Mouse (Mus musculus) gastrocnemius, postnatal 4 days (tissue): Measurements from ENCODE around the gene Usp6nl. TPM values are rescaled to one million over a fixed set of nuclear protein-coding genes. Genes with fewer than 3 reads are reported as not detected.

Experiments used
- DNase-seq, 2 experiments: peaks; one replicate each; pipeline ENCODE4 v3.0.0; 2021 to 2022; ENCODE audit warnings: low spot score in 2 of 2, mixed read lengths in 2 of 2
- total RNA-seq, 2 experiments: library from RNA; stranded (reverse); gene quantifications; 2 replicates each; pipeline ENCODE4 v1.2.3; 2021

The Usp6nl gene
- total RNA-seq, 2 experiments from 2014 or later = 11.6 to 14.8 TPM

GRCm38 (mm10) chr2:6331324-6332137, 9.1 kb downstream of the Usp6nl start:
- DNase-seq = no peak

DNA sequence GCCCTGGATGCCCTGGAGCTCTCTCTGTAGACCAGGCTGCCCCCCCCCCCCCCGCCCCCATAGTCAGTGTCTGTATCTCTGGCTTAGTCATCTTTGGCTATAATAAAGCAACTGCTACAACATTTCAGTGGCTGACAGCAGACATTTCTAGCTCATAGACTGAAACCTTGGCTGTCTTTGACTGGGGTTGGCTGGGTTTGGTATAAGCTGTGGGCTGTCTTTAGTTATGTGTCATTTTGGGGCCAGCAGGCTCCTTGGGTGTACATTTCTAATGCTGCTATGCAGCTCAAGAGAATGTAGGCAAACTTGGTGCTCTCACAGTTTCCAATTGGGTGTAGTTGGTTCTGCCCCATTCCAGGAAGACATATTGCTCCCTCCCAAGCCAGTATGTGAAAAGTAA, 11.1 kb downstream of the Usp6nl start:
- no peak for DNase-seq

DNA sequence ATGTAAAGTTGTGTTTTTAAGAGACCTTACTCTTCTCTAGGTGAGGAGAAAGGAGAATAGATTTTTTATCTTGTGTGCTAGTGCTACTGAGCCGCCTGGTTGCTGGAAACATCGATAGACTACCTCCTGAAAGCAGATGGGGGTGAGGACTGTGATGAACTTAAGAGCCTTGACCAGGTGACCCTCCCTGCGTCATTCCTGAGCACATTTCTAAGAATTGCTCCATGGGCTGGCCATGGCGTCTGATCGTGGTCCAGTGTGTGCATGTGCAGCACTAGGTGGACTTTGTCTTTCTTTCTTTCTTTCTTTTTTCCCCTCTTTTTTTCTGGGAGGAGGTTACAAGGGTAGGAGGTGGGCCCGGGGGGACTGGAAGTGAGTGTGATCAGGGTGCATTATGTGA, 11.5 kb downstream of the Usp6nl start:
- no peak for DNase-seq

- DNase-seq = no peak
Observed at GRCm38 (mm10) chr2:6335032-6335735, 12.7 kb downstream of the Usp6nl start.

GRCm38 (mm10) chr2:6336013-6336412, 13.5 kb downstream of the Usp6nl start:
- no peak for DNase-seq

DNA sequence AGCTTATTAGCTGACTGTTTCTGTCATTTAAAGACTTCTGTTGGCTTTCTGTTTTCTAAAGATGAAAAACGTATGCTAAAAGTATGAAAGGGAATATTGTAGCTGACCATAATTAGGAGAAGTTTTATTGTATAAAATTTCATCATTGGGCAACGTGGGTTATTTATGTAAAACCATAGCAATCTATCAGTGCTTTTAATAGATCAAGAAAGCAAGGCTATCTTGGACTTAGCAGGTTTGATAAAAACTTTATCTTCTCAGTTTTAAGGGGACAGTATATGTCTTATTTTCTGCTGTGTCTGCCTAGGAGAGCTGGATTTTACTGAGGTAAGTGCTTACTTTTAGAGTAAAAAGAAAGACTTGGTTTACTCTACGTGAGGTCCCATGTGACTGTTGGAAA, 14.2 kb downstream of the Usp6nl start:
- no peak for DNase-seq

- no peak for DNase-seq
Observed at GRCm38 (mm10) chr2:6337436-6337835, 15.0 kb downstream of the Usp6nl start.

DNA sequence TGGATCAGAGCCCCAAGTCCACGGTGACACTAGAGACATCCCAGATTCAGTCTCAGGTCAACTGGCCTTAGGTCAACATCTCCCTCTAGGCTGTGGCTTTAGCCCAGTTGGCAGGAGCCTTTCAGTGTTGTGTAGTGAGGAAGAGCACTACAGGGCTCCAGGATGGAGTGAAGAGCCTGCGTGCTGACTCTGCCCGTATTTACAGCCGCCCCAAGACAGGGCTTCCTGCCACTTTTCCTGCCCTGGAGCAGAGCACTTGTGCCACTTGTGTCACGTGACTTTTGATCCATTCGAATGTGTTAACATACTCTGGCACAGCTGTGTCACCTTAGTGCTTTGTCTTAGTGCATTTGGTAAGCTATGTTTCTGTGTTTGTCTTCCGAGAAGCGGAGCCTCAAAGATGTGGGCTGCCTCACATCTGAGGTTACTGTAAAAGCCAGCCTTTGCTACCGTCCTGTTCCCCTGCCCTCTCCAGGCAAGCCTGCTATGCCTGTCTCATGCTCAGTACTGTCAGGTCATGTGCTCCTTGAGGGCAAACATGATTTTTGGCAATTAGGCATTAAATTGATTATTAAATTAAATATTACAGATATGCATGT, 15.7 kb downstream of the Usp6nl start:
- DNase-seq = no peak

GRCm38 (mm10) chr2:6340439-6340838, 18.0 kb downstream of the Usp6nl start:
- no peak for DNase-seq

GRCm38 (mm10) chr2:6341496-6341895, 19.0 kb downstream of the Usp6nl start:
- no peak for DNase-seq

DNA sequence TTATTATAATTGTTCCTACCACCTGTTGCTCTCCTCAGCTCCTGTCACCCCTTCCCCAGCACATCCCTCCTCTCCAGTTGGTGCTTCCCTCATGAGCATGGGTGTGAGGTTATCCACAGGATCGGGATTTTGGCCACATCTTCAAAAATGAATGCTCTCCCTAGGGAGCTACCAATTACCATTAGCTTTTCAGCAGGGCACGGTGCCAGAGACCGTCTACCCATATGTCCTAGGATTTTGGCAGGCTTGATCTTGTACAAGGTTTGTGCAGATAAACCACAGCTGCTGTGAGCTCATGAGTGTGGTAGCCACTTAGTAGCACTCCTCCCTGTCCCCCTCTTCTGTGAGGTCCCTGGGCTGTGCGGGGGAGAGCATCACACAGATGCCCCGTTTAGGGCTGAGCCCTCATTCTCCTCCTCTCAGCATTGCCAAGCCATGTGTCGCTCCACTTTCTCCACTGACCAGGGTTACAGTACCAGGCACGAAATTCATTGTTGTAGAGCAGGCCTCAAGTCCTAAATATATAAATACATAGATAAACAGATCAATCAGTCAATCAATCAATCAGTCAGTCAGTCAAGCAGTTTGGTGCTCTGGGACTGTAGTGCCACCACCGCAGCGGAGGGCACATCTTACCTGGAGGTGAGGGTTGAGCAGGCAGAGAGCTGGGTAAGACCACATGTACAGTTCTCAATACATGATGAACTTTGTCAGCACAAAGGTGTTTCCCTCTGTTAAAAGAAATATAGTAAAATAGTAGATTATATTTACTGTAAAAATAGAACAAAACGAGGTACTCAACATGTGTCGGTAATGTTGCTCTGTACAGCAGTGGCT, 27.0 kb downstream of the Usp6nl start:
- no peak for DNase-seq

- no peak for DNase-seq
Observed at GRCm38 (mm10) chr2:6350164-6350563, 27.7 kb downstream of the Usp6nl start.

DNA sequence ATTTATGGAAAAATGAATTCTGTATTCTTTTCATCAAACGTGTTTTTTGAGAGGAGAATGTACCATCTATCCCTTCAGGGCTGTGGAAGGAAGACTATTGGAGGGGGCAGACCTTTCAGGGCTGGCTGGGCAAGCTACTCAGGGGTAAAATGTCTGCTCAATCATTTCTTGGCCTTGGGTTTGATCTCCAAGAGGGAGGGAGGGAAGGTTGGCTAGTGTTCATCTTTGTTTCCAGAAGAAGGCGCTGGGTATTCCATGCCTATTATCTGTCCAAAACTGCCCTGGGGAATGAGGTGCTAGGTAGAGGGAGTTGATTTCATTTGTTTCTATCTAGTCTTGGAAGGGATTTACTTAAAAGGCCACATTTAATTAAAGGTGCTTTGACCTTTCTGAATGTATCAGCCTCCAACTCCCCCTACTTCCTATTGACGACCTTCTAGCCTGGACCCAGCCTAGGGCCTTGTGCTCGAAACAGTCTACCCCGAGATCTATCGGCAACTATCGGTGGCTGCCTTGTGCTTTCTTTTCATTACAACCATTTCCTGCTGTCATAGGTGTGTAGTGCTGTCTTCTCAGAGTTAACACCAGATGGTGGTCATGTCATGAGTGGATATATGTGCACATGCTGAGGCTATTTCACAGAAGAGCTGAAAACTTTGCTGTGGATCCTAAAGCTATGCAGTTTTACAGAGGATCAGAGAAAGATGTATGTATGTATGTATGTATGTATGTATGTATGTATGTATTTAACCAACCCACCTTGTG, 28.6 kb downstream of the Usp6nl start:
- no peak for DNase-seq

- DNase-seq = no peak
Observed at GRCm38 (mm10) chr2:6352541-6352971, 30.1 kb downstream of the Usp6nl start.

- no peak for DNase-seq
Observed at GRCm38 (mm10) chr2:6353060-6353459, 30.6 kb downstream of the Usp6nl start.

DNA sequence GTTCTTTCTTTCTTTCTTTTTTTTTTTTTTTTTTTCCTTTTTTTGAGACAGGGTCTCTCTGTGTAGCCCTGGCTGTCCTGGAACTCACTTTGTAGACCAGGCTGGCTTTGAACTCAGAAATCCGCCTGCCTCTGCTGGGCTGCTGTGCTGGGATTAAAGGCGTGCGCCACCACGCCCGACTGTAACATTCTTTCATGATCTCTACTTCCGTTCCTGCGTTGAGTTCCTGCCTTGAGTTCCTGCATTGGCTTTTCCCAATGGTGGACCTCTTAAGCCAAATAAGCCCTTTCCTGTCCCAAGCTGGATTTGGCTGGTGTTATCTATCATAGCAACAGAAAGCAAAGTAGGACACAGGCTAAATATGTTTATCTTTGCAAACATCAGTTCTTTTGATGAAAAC, 34.8 kb downstream of the Usp6nl start:
- no peak for DNase-seq

GRCm38 (mm10) chr2:6359645-6360044, 37.2 kb downstream of the Usp6nl start:
- DNase-seq = no peak

DNA sequence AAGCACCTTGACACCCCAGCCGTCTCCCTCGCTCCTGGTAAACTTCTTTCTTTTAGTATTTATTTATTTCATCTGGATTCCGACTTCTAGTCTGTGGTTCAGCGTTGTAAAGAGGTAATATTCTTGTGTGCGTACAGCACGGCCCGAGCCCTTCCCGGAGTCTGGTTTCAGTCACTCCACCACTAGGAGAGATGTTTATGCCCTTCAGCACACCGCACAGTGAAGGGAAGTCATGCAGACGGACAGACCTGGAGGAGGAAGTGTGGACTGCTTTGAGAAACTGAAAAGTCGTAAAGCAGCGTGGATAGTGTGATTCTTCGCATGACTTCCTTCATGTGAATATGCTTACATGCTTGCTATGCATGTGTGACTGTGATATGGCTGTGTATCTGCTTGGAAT, 40.7 kb downstream of the Usp6nl start:
- no peak for DNase-seq

- DNase-seq = no peak
Observed at GRCm38 (mm10) chr2:6363922-6364321, 41.5 kb downstream of the Usp6nl start.

DNA sequence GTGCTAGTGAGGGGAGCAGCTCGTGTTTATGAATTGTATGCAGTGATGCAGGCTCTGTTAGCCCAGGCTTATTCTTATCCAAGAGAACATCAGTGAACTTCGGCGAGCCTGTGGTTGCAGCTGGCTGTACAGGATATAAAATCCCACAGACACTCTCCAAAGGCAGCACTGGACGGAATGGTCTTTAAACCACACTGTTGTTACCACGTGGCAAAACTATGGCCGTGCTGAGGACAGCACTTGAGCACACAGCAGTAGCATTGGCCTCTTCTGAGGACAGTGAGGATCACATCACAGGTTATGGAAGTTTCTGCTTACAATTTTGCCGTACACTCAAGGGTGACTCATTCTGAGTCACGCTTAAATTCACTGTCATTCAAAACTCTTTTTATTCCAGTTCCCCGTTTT, 44.1 kb downstream of the Usp6nl start:
- no peak for DNase-seq

GRCm38 (mm10) chr2:6366973-6367372, 44.5 kb downstream of the Usp6nl start:
- no peak for DNase-seq
